Mouse (Mus musculus): Measurements from ENCODE around the gene Tspan9. TPM values are rescaled to one million over a fixed set of nuclear protein-coding genes. Genes with fewer than 3 reads are reported as not detected.

Gene Tspan9
- polyA plus RNA-seq, 2 experiments, result 12.1 to 15.5 TPM

GRCm38 (mm10) chr6:128021931-128022202 is 121.5 kb downstream of the Tspan9 start:
- Histone ChIP-seq H3K27ac (no peak overlapping the region), H3K36me3 (replicated peaks; ENCODE audit: control insufficient read depth, insufficient read depth, low read depth) (no peaks in the 10 kb centered on the region), H3K27me3 (ENCODE audit: control insufficient read depth, insufficient read depth, low read length) (no peaks in the 10 kb centered on the region), H3K9ac (replicated peaks) (no peak overlapping the region), H3K4me3 (ENCODE audit: insufficient read depth in 1 of 2, low read depth in 2 of 2, low read length in 2 of 2) (no peak overlapping the region), H3K4me1 (replicated peaks; ENCODE audit: control insufficient read depth in 2 of 2, insufficient read depth in 2 of 2, low read length in 1 of 2) (no peaks in the 10 kb centered on the region), H3K4me2 (ENCODE audit: low read depth) (no peak overlapping the region), H3K9me3 (ENCODE audit: control insufficient read depth, low read length) (no peaks in the 10 kb centered on the region)
- TF ChIP-seq CTCF (IDR thresholded peaks at IDR 0.05; ENCODE audit: low read depth), result no peak
- TF ChIP-seq EP300 (IDR thresholded peaks at IDR 0.05; ENCODE audit: low read depth), result no peak
- no peak for DNase-seq (ENCODE audit: low read depth in 3 of 3, low spot score in 3 of 3)
- 59% methylated on average over 5 of the region's 5 CpGs for WGBS (ENCODE audit: insufficient replicate concordance)
- ATAC-seq (ENCODE audit: insufficient read depth), result no peak

GRCm38 (mm10) chr6:128021106-128021930 is 122.1 kb downstream of the Tspan9 start:
- Histone ChIP-seq H3K36me3 (replicated peaks; ENCODE audit: control insufficient read depth, insufficient read depth, low read depth) (no peaks in the 10 kb centered on the region), H3K9me3 (ENCODE audit: control insufficient read depth, low read length) (no peaks in the 10 kb centered on the region), H3K27me3 (ENCODE audit: control insufficient read depth, insufficient read depth, low read length) (no peaks in the 10 kb centered on the region), H3K9ac (replicated peaks) (no peak overlapping the region), H3K4me2 (ENCODE audit: low read depth) (no peak overlapping the region), H3K27ac (no peak overlapping the region), H3K4me1 (replicated peaks; ENCODE audit: control insufficient read depth in 2 of 2, insufficient read depth in 2 of 2, low read length in 1 of 2) (no peaks in the 10 kb centered on the region), H3K4me3 (ENCODE audit: insufficient read depth in 1 of 2, low read depth in 2 of 2, low read length in 2 of 2) (no peak overlapping the region)
- DNase-seq (ENCODE audit: low read depth in 3 of 3, low spot score in 3 of 3) (no peak), ATAC-seq (ENCODE audit: insufficient read depth) (no peak)
- TF ChIP-seq CTCF (IDR thresholded peaks at IDR 0.05; ENCODE audit: low read depth) (no peak), EP300 (IDR thresholded peaks at IDR 0.05; ENCODE audit: low read depth) (no peak)
- WGBS (ENCODE audit: insufficient replicate concordance), result 68% methylated on average over 7 of the region's 10 CpGs

GRCm38 (mm10) chr6:128020521-128021057 is 122.8 kb downstream of the Tspan9 start:
- no peaks in the 10 kb centered on the region for H3K27me3 ChIP-seq (ENCODE audit: control insufficient read depth, insufficient read depth, low read length)
- WGBS (ENCODE audit: insufficient replicate concordance), result 61% methylated on average over 8 of the region's 8 CpGs
- no peak overlapping the region for H3K4me3 ChIP-seq (ENCODE audit: insufficient read depth in 1 of 2, low read depth in 2 of 2, low read length in 2 of 2)
- H3K9ac ChIP-seq (replicated peaks), result no peak overlapping the region
- ATAC-seq (ENCODE audit: insufficient read depth) (no peak), DNase-seq (ENCODE audit: low read depth in 3 of 3, low spot score in 3 of 3) (no peak)
- TF ChIP-seq EP300 (IDR thresholded peaks at IDR 0.05; ENCODE audit: low read depth), result no peak
- TF ChIP-seq CTCF (IDR thresholded peaks at IDR 0.05; ENCODE audit: low read depth), result no peak
- no peak overlapping the region for H3K27ac ChIP-seq
- no peak overlapping the region for H3K4me2 ChIP-seq (ENCODE audit: low read depth)
- no peaks in the 10 kb centered on the region for H3K9me3 ChIP-seq (ENCODE audit: control insufficient read depth, low read length)
- no peaks in the 10 kb centered on the region for H3K36me3 ChIP-seq (replicated peaks; ENCODE audit: control insufficient read depth, insufficient read depth, low read depth)
- no peaks in the 10 kb centered on the region for H3K4me1 ChIP-seq (replicated peaks; ENCODE audit: control insufficient read depth in 2 of 2, insufficient read depth in 2 of 2, low read length in 1 of 2)

- Histone ChIP-seq H3K27ac (no peak overlapping the region), H3K36me3 (replicated peaks; ENCODE audit: control insufficient read depth, insufficient read depth, low read depth) (no peaks in the 10 kb centered on the region), H3K27me3 (ENCODE audit: control insufficient read depth, insufficient read depth, low read length) (no peaks in the 10 kb centered on the region), H3K4me2 (ENCODE audit: low read depth) (no peak overlapping the region), H3K4me3 (ENCODE audit: insufficient read depth in 1 of 2, low read depth in 2 of 2, low read length in 2 of 2) (no peak overlapping the region), H3K9me3 (ENCODE audit: control insufficient read depth, low read length) (no peaks in the 10 kb centered on the region), H3K4me1 (replicated peaks; ENCODE audit: control insufficient read depth in 2 of 2, insufficient read depth in 2 of 2, low read length in 1 of 2) (no peaks in the 10 kb centered on the region), H3K9ac (replicated peaks) (no peak overlapping the region)
- TF ChIP-seq CTCF (IDR thresholded peaks at IDR 0.05; ENCODE audit: low read depth) (no peak), EP300 (IDR thresholded peaks at IDR 0.05; ENCODE audit: low read depth) (no peak)
- 56% methylated on average over 4 of the region's 4 CpGs for WGBS (ENCODE audit: insufficient replicate concordance)
- DNase-seq (ENCODE audit: low read depth in 3 of 3, low spot score in 3 of 3) (no peak), ATAC-seq (ENCODE audit: insufficient read depth) (no peak)
Measured at GRCm38 (mm10) chr6:128020053-128020452, 123.3 kb downstream of the Tspan9 start.

- Histone ChIP-seq H3K4me1 (replicated peaks; ENCODE audit: control insufficient read depth in 2 of 2, insufficient read depth in 2 of 2, low read length in 1 of 2) (no peaks in the 10 kb centered on the region), H3K4me3 (ENCODE audit: insufficient read depth in 1 of 2, low read depth in 2 of 2, low read length in 2 of 2) (no peak overlapping the region), H3K4me2 (ENCODE audit: low read depth) (no peak overlapping the region), H3K27ac (no peak overlapping the region), H3K9ac (replicated peaks) (no peak overlapping the region), H3K9me3 (ENCODE audit: control insufficient read depth, low read length) (no peaks in the 10 kb centered on the region), H3K27me3 (ENCODE audit: control insufficient read depth, insufficient read depth, low read length) (no peaks in the 10 kb centered on the region), H3K36me3 (replicated peaks; ENCODE audit: control insufficient read depth, insufficient read depth, low read depth) (no peaks in the 10 kb centered on the region)
- TF ChIP-seq EP300 (IDR thresholded peaks at IDR 0.05; ENCODE audit: low read depth) (no peak), CTCF (IDR thresholded peaks at IDR 0.05; ENCODE audit: low read depth) (no peak)
- 82% methylated on average over 7 of the region's 7 CpGs for WGBS (ENCODE audit: insufficient replicate concordance)
- ATAC-seq (ENCODE audit: insufficient read depth), result no peak
- no peak for DNase-seq (ENCODE audit: low read depth in 3 of 3, low spot score in 3 of 3)
Measured at GRCm38 (mm10) chr6:128019119-128019518, 124.3 kb downstream of the Tspan9 start.
